Mouse (Mus musculus) forelimb bud, embryonic 11.5 days (tissue): ENCODE results near the gene Slc13a2.

Source experiments
- DNase-seq: peaks from one replicate; pipeline ENCODE4 v3.0.0-alpha.2; 2012; ENCODE audit warnings: low read depth, low spot score

Slc13a2 gene

GRCm38 (mm10) chr11:78397397-78397796 is 24.6 kb downstream of the Slc13a2 start:
- DNase-seq, result peak; percentile 77

GRCm38 (mm10) chr11:78396950-78397349 is 25.1 kb downstream of the Slc13a2 start:
- no peak for DNase-seq

DNA sequence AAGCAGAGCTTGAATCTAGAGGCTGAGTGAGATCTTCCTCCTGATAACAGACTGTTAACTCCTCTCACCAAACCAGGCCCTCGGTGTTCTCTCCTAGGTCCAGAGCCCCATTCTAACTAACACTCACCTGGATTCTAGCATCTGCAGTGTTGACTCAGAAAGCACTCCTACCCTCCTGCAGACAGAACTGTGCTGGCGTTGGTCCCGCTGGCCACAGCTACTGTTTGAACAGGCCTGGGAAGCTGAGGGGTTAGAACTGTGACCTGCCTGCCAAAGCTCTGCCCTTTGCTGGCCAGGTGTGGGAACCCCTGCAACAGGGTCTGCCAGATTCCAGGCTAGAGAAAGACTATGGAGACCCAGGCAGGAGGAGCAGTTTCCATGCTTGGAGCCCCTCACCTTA is 29.3 kb downstream of the Slc13a2 start:
- DNase-seq, result no peak

DNA sequence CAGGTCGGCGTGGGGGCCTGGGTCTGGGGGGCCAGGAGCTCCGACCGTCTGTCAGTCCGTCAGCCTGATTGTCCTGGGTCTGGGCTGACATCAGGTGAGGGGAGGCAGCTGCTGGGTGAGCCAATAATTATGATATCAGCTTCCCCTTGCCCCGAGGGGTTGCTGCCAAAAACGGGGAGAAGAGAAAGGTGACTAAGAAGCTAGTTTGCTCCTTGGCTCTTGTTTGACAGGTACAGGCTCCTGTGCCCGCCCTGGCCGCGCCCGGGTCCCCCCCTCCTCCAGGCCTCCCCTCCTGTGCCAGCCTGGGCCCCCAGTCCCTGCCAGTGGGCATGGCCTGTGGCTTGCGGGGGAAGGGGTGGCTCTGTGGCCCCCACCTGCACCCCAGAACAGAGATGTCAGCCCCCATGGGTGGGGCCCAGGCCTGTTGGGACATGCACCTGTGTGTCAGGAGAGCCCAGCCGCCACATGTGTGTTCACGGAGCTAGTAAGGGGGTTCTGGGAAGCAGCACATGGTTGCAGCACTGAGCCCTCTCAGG is 35.4 kb downstream of the Slc13a2 start, which contains the start of gene Foxn1:
TSS of gene Foxn1 (minus strand) at position 51 of the 536 bp plus-strand sequence.
- no peak for DNase-seq

DNA sequence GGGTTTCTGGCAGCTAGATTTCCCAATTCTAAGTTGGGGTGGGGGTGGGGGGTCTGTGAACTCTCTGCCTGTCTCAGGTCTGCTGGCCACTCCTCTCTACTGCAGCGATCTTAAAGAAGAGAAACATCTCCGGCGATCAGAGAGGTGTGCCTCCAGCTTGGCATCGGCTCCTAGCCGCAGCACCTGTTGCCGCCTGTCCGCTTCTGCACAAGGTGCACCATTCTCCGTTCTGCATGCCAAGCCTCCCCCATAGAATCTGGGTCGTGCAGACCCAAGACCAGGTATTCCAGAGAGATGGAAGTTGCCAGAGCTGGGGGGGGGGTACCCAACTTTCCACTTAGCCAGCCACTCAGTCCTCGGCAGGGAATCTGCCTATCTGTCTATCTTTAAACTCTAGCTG is 36.2 kb downstream of the Slc13a2 start:
- DNase-seq, result no peak

DNA sequence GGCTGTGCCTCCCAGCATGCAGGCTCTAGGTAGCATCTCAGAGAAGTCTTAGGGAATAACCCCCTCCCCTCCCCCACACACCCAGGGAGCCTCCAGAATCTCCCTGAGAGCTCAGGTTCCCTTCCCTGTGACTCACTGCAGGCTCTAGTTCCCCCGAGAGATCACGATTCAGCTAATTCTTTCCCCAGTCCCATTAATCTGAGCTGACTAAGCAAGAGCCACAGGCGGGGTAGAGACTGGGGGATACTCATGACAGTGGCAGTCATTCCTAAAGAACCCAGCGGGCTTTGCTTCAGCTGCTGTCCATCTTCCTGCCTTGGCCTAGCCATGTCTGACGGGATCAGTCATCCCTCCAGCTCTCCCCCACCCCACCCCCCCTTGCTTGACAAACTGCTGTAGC is 39.3 kb downstream of the Slc13a2 start:
- DNase-seq, result no peak

DNA sequence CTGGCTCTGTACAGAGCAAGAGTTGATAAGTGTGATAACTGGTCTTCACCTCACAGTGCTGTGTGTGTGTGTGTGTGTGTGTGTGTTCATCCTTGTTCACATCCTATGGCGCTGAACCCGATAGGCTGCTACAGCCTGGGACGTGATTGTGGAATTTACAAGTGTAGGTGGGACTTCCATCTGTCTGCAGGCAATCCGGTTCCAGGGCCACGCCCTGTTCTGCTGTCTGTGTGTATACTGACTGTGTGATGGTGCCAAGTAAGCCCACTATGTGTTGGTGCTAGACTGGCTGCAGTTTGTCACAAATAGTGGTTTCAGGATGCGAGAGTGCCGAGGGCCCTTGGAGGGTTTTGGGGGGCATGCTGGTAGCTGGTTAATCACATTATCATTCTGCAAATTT is 39.7 kb downstream of the Slc13a2 start:
- no peak for DNase-seq

DNA sequence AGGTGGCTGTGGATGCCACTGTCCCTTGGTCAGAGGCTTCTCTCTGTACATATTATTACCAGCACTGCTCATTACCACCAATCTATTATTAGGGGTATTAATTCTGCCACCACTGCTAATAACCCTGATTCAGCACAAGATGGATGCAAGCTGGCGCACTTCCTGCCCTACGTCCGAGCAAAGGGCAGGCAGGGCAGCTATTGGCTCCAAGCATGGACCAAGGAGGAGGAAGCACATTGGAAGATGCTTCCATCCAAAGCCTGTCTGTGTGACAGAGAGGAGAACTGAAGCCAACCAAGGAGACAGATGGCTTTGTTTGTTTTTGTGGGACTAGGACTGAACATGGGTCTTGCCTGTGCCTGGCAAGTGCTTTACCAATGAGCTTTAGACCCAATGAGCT is 41.0 kb downstream of the Slc13a2 start:
- no peak for DNase-seq

GRCm38 (mm10) chr11:78380351-78380750 is 41.7 kb downstream of the Slc13a2 start:
- no peak for DNase-seq

DNA sequence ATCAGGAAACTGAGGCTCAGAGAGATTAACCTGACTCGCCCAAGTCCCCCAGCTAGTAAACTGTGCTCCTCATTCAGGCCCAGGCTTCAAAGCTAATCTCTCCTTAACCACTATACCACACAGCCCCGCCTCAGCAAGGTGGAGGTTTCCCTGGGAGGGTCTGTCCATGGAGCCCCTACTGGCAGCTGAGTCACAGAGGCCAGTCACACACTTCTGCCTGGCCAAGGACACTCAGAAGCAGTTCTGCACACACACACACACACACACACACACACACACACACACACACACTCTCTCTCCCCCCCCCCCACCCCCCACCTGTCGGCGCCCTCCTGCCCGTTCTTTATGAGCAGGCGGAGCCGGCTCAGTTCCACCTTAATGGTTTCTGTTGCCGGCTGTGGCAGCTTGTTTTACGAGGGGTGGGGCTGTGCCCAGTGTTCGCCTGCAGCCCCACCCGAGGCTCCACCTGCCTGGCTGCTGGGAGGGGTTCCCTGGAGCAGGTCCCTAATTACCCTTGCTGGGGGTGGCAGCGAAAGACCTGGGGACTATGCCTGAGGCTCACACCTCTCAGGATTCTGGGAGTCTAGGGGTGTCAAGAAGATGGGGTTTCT is 44.4 kb downstream of the Slc13a2 start:
- DNase-seq, result peak; percentile 40

- no peak for DNase-seq
These were observed 47.9 kb downstream of the Slc13a2 start for GRCm38 (mm10) chr11:78374147-78374546.

- no peak for DNase-seq
These were observed 49.4 kb downstream of the Slc13a2 start for GRCm38 (mm10) chr11:78372610-78373009.

DNA sequence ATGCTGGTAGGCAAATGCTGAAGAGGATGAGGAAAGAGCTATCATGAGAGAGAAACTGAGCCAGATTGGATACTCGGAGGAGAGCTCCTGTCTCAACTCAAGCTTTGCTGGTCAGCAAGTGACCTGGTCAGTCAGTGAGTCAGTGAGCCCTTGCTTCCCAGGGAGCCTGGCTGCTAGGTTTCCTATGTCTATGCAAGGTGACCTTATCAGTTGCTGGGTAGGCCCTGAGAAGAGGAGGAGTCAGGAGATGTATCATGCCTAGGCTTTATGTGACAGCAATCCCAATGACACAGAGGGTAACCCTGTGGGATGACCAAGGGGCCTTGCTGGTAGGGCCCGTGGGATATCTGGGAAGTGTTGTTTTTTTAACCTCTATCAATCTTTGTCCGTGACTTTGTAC is 49.9 kb downstream of the Slc13a2 start:
- DNase-seq, result no peak

- DNase-seq, result no peak
These were observed 50.3 kb downstream of the Slc13a2 start for GRCm38 (mm10) chr11:78371711-78372110.

GRCm38 (mm10) chr11:78370389-78370788 is 51.6 kb downstream of the Slc13a2 start:
- DNase-seq, result no peak

DNA sequence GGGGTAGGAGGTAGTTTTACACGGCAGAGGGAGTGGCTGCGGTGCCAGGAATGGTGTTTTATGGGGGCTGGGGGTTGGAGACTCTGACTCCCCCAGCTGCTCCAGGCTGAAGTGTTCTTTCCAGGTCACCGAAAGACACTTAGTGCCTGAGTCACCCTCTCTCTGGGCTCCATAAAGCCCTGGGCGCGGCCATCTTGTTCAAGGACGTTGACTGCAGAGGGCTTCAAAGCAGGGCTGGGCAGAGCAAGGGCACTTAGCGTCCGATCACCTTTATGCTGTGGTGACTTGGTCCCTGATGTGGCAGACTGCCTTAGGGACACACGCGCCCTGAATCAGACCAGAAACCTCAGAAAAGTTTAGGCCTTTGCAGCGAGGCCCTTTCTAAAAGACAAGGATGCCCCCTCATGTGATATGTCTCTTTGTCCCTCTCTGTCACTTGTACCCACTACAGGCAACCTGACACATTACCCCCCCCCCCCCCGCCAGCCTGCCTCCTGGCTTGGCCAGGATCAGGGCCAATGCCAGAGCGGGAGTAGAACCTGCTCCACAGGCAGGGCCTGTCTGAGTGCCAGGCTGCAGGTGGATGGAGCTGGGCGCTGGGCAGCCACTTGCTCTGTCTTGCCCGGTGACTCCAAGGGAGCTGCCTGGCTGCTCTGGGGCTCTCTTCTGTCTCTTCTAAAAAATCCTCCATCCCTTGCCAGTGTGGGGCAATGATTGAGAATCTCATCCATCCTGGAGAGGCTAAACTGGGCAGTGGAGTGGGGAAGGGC is 54.4 kb downstream of the Slc13a2 start:
- no peak for DNase-seq

- DNase-seq, result no peak
These were observed 57.9 kb downstream of the Slc13a2 start for GRCm38 (mm10) chr11:78364103-78364502.

DNA sequence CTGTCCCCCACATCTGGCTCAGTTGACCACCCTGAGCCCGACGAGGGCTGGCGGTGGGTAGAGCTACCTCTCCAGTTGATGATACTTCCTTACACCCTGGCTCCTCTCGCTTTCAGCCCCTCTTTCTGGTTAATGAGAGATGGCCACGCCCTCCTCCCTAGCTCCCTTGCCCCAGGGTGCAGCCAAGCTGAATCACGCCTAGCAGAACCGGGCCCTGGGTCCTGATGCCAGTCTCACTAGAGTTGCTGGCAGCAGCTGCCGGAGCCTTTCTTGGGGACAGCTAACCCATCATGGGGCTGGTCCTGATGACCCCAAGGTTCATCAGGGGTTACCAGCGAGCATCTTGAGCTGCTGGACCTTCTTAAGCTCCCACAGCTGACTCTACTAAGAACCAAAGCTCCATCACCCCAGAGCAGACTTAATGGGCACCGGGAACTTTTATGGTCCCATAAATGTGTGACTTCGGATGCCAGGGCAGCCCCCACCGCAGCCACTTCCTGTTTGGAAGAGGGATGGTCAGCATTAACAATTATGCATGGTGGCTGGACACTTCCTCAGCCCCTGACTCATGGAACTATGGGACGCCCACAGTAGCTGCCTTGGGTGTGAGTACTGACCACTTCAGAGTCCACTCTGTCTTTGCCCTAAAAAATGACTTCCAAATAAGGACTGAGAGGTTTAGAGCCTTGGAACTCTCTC is 58.6 kb downstream of the Slc13a2 start:
- DNase-seq, result no peak

DNA sequence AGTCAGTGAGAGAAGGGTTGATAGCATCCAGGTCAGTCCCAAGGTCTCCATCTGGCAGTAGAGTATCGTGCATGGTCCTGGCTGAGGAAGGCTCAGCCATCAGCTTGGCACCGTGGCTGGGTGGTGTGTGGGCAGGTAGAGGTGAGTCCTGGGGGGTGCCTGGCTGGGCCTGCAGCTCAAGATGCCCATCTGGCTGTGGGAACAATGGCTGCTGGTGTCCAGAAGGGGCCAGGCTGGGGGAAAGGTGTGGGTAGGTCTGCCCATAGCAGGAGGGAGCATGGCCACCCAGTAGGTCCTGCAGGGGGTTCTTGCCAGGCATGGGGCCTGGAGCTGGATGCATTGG is 61.3 kb downstream of the Slc13a2 start:
- DNase-seq, result no peak

GRCm38 (mm10) chr11:78360125-78360788 is 61.8 kb downstream of the Slc13a2 start:
- peak; percentile 79 for DNase-seq

- no peak for DNase-seq
These were observed 63.5 kb downstream of the Slc13a2 start for GRCm38 (mm10) chr11:78358330-78359007.
